Mouse (Mus musculus): ENCODE measurements around the gene Zfp609. TPM values are rescaled to one million over a fixed set of nuclear protein-coding genes. Genes with fewer than 3 reads are reported as not detected.

Gene Zfp609
- 6.4 and 7.3 TPM in 2 replicates for polyA plus RNA-seq (2016; fragmentation: Nextera tagmentation; extraction: Ambion mirVana)

DNA sequence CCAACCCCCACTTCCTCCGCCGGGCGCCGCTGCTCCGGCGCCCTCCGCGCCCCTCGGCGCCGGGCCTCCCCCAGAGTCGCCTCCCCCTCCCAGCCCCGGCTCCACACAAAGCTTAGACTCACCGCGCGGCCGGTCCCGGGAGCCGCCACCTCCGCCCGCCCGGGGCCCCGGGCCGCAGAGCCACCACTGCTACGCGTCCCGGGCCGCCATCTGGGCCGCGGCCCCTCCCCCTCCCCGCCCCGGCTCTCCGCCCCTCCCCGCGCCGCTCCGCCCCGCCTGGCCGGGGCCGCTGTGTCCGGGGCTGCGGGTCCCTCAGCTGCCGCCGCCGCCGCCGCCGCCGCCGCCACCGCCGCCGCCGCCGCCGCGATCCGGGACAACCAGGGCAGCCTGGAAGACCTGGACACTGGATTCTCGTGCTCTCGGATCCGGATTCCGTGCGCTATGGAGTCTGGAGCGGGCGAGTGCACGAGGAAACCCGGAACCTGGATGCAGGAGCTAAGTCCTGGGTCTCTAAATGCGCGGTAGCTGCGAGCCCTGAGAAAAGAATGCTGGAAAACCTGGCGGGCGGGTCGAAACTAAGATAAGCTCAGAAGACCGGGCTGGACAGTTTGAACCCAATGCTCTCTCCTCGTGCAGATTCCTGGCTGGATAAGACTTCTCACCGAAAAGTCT lies at the start of gene Zfp609:
Gene Zfp609 (minus strand): TSS at position 221 of the 672 bp plus-strand sequence.
- Histone ChIP-seq H3K4me3 (peak within 1 kb of the TSS; percentile 92), H3K4me1 (peaks cover 76% of the 10 kb centered on the region), H3K27me3 (ENCODE audit: low read depth, poor library complexity, severe bottlenecking) (0 out of 2 replicates have a peak, but pooled peaks cover 8% of the 10 kb centered on the region), H3K27ac (replicated peaks) (peak within 1 kb of the TSS; percentile 99), H3K36me3 (no peaks in the 10 kb centered on the region), H3K9me3 (replicated peaks) (no peaks in the 10 kb centered on the region)
- peak; percentile 97 for DNase-seq (ENCODE audit: low spot score)
- under 1% methylated on average over 56 of the region's 76 CpGs for WGBS

GRCm38 (mm10) chr9:65859656-65860055 lies 32.3 kb upstream of the Zfp609 start:
- H3K9me3 ChIP-seq (replicated peaks) = no peaks in the 10 kb centered on the region
- no peak overlapping the region for H3K4me3 ChIP-seq
- WGBS = 62% methylated on average over 1 of the region's 1 CpGs
- peaks cover 80% of the 10 kb centered on the region for H3K36me3 ChIP-seq
- no peaks in the 10 kb centered on the region for H3K4me1 ChIP-seq
- no peaks in the 10 kb centered on the region for H3K27me3 ChIP-seq (ENCODE audit: low read depth, poor library complexity, severe bottlenecking)
- DNase-seq (ENCODE audit: low spot score) = no peak
- H3K27ac ChIP-seq (replicated peaks) = no peak overlapping the region

DNA sequence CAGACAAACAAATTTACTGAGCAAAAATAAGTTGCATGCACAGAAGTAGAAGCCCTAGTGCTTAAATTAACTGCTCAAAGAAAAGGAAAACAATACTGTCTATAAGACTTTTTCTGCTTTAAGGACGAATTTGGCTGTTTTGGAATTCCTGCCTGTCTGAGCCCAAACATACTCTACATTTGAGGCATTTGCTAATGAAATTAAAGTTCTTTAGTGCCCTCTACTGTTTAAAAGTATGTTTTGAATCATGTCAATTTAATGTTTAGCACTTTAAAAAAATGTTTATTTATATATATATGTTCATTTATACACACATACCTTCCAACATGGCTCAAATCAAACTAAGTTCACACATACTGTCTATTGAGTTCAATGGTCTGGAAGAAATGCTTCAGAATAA lies 22.8 kb upstream of the Zfp609 start:
- Histone ChIP-seq H3K4me1 (peaks cover 11% of the 10 kb centered on the region), H3K27ac (replicated peaks) (no peak overlapping the region), H3K4me3 (no peak overlapping the region), H3K9me3 (replicated peaks) (no peaks in the 10 kb centered on the region), H3K27me3 (ENCODE audit: low read depth, poor library complexity, severe bottlenecking) (no peaks in the 10 kb centered on the region), H3K36me3 (peaks cover 26% of the 10 kb centered on the region)
- no peak for DNase-seq (ENCODE audit: low spot score)
- WGBS = 24% methylated on average over 1 of the region's 1 CpGs

DNA sequence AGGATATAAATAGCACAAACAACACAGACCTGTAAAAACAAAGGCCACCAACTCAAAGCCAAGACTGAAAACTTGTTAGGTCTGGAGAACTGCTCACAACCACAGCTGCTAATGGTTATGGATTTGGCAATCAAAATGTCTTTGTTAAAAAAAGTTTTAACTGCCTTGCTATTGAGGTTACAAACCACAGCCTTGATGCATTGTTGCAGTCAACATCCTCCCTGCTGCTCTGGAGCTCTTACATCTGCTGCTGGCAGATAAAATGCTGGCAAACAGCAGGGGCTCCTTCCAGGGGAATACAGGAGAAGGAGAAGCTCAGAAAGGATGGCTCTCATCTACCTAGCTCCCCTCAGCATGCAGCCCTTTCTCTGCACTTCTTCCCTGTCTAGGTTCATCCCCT lies 20.8 kb upstream of the Zfp609 start:
- Histone ChIP-seq H3K27me3 (ENCODE audit: low read depth, poor library complexity, severe bottlenecking) (no peaks in the 10 kb centered on the region), H3K4me3 (no peak overlapping the region), H3K27ac (replicated peaks) (no peak overlapping the region), H3K36me3 (peaks cover 16% of the 10 kb centered on the region), H3K4me1 (peaks cover 23% of the 10 kb centered on the region), H3K9me3 (replicated peaks) (no peaks in the 10 kb centered on the region)
- no peak for DNase-seq (ENCODE audit: low spot score)

GRCm38 (mm10) chr9:65844421-65845165 lies 17.2 kb upstream of the Zfp609 start:
- peaks cover 23% of the 10 kb centered on the region for H3K4me1 ChIP-seq
- H3K9me3 ChIP-seq (replicated peaks) = no peaks in the 10 kb centered on the region
- no peak for DNase-seq (ENCODE audit: low spot score)
- H3K36me3 ChIP-seq = peaks cover 12% of the 10 kb centered on the region
- WGBS = 75% methylated on average over 7 of the region's 7 CpGs
- no peaks in the 10 kb centered on the region for H3K27me3 ChIP-seq (ENCODE audit: low read depth, poor library complexity, severe bottlenecking)
- 0 out of 2 replicates have a peak overlapping the region, but pooled peaks have one; percentile 42 for H3K27ac ChIP-seq (replicated peaks)
- no peak overlapping the region for H3K4me3 ChIP-seq

DNA sequence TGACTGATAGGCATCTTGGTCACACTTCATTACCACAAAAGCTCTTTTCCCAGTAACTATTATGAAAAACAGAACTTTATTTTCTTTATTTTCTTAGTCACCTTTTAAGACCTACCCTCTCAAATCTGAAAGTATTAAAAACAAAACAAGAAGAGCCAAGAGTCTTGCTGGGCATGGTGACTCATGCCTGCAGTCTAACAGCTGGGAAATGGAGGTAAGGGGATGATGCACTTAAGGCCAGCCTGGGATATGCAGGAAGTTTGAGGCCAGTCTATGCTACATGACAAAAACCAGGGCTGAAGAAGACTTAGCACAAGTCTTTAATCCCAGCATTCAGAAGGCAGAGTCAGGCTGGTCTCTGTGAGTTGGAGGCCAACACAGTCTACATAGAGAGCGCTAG lies 12.5 kb upstream of the Zfp609 start:
- no peak overlapping the region for H3K27ac ChIP-seq (replicated peaks)
- H3K4me3 ChIP-seq = no peak overlapping the region
- no peak for DNase-seq (ENCODE audit: low spot score)
- H3K4me1 ChIP-seq = peaks cover 11% of the 10 kb centered on the region
- H3K27me3 ChIP-seq (ENCODE audit: low read depth, poor library complexity, severe bottlenecking) = no peaks in the 10 kb centered on the region
- WGBS = 97% methylated on average over 1 of the region's 1 CpGs
- peaks cover 31% of the 10 kb centered on the region for H3K36me3 ChIP-seq
- H3K9me3 ChIP-seq (replicated peaks) = no peaks in the 10 kb centered on the region

DNA sequence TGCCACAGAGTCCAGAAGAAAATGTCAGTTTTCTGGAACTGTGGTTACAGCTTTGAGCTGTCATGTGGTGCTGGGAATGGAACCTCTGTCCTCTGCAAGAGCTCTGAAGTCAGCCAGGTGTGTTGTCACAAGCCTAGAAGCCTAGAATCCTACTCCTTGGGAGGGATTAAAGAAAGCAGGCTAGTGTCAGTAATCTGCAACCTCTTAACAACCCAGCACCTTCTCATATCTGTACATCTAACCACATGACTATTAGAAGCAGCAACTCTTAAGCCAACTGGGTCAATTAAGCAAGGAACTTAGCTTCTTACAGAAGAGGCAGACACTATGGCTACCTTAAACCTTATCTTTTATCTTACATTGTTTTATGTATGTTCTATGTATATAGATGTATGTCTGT lies 9.6 kb upstream of the Zfp609 start:
- Histone ChIP-seq H3K4me1 (peaks cover 27% of the 10 kb centered on the region), H3K4me3 (no peak overlapping the region), H3K9me3 (replicated peaks) (no peaks in the 10 kb centered on the region), H3K27ac (replicated peaks) (no peak overlapping the region), H3K36me3 (peaks cover 32% of the 10 kb centered on the region), H3K27me3 (ENCODE audit: low read depth, poor library complexity, severe bottlenecking) (no peaks in the 10 kb centered on the region)
- DNase-seq (ENCODE audit: low spot score) = no peak

- DNase-seq (ENCODE audit: low spot score) = no peak
- Histone ChIP-seq H3K27ac (replicated peaks) (0 out of 2 replicates have a peak overlapping the region, but pooled peaks have one; percentile 23), H3K36me3 (peaks cover 23% of the 10 kb centered on the region), H3K9me3 (replicated peaks) (no peaks in the 10 kb centered on the region), H3K27me3 (ENCODE audit: low read depth, poor library complexity, severe bottlenecking) (no peaks in the 10 kb centered on the region), H3K4me3 (no peak overlapping the region), H3K4me1 (peaks cover 48% of the 10 kb centered on the region)
- 86% methylated on average over 10 of the region's 10 CpGs for WGBS
Observed at GRCm38 (mm10) chr9:65834628-65835354, 7.4 kb upstream of the Zfp609 start.

- DNase-seq (ENCODE audit: low spot score) = no peak
- Histone ChIP-seq H3K9me3 (replicated peaks) (no peaks in the 10 kb centered on the region), H3K27me3 (ENCODE audit: low read depth, poor library complexity, severe bottlenecking) (0 out of 2 replicates have a peak, but pooled peaks cover 1% of the 10 kb centered on the region), H3K4me1 (peaks cover 53% of the 10 kb centered on the region), H3K36me3 (peaks cover 21% of the 10 kb centered on the region), H3K27ac (replicated peaks) (peak overlapping the region; percentile 77; the same call in 1 of the 2 replicates), H3K4me3 (no peak overlapping the region)
Observed at GRCm38 (mm10) chr9:65833640-65834039, 6.3 kb upstream of the Zfp609 start.

DNA sequence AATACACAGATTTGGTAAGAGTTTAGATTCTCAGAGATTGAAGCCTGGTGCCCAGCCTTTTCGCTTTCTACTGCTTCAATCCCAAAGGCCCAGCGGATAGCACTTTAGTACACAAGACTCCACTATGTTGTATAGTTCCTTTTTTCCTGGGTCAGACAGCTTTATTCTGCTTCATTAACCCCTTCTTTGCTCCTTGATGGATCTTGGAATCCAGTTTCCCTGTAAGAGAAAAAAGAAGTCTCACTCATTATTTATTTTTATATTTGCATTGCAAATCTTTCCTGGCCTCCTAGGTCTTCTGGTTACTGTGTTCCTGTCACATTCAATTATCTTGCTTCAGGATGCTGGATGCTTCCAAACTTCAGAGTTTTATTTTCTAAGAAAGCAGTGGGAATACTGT lies 5.9 kb upstream of the Zfp609 start:
- Histone ChIP-seq H3K27me3 (ENCODE audit: low read depth, poor library complexity, severe bottlenecking) (0 out of 2 replicates have a peak, but pooled peaks cover 6% of the 10 kb centered on the region), H3K27ac (replicated peaks) (peak overlapping the region; percentile 77), H3K4me1 (peaks cover 57% of the 10 kb centered on the region), H3K36me3 (peaks cover 17% of the 10 kb centered on the region), H3K4me3 (no peak overlapping the region), H3K9me3 (replicated peaks) (no peaks in the 10 kb centered on the region)
- no peak for DNase-seq (ENCODE audit: low spot score)
- WGBS = 25% methylated on average over 2 of the region's 2 CpGs

DNA sequence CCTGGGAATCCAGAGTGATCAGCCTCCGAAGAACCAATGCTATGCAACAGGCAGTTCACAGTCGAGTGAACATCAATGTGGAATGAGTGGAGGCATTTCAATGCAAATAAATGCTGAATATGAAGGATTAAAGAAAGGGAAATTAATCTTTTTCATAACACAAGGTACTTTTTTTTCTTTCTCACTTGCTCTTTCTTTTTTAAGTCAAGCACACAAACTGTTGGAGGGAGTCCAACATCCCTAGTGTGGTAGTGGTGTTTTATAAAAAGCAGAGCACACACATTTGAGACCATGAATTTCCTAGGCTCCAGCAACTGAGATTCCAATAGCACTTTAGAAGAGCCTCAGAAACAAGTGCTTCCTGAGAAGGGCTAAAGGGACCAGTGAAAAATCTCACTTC lies 4.7 kb upstream of the Zfp609 start:
- H3K4me1 ChIP-seq = peaks cover 63% of the 10 kb centered on the region

DNA sequence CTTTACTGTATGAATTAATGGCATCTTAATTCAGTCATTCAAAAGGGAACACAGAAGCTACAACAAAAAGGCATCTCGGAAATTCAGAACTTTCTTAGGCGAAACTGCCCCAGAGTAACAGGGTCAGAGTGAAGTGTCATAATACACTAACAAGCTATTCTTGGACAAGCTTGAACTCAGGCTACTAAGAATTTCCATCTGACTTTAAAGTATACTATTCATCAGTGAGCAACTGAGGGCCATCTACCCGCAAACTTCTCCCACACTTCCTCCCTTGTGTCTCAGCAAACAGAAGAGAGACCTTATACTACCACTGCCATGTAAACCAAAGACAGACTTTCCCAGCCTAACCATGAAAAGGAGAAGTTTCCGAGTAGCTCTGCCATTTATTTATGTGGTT lies 3.8 kb upstream of the Zfp609 start:
- H3K27ac ChIP-seq (replicated peaks) = peak overlapping the region; percentile 77

More for the DNA sequence above, 4.7 kb upstream of the Zfp609 start:
- WGBS = 27% methylated on average over 2 of the region's 2 CpGs
- no peaks in the 10 kb centered on the region for H3K9me3 ChIP-seq (replicated peaks)
- no peak for DNase-seq (ENCODE audit: low spot score)
- H3K4me3 ChIP-seq = no peak overlapping the region
- peaks cover 7% of the 10 kb centered on the region for H3K36me3 ChIP-seq
- peak overlapping the region; percentile 77 for H3K27ac ChIP-seq (replicated peaks)
- 0 out of 2 replicates have a peak, but pooled peaks cover 8% of the 10 kb centered on the region for H3K27me3 ChIP-seq (ENCODE audit: low read depth, poor library complexity, severe bottlenecking)

More for the DNA sequence above, 3.8 kb upstream of the Zfp609 start:
- no peak for DNase-seq (ENCODE audit: low spot score)
- Histone ChIP-seq H3K36me3 (peaks cover 3% of the 10 kb centered on the region; the same call in 1 of the 2 replicates), H3K9me3 (replicated peaks) (no peaks in the 10 kb centered on the region), H3K4me1 (peaks cover 68% of the 10 kb centered on the region), H3K27me3 (ENCODE audit: low read depth, poor library complexity, severe bottlenecking) (0 out of 2 replicates have a peak, but pooled peaks cover 8% of the 10 kb centered on the region), H3K4me3 (no peak overlapping the region)
- 65% methylated on average over 4 of the region's 4 CpGs for WGBS

All from midbrain, embryonic 10.5 days (tissue).